Mouse (Mus musculus) liver, embryonic 14.5 days (tissue): ENCODE results near the gene Lgals8. TPM values are rescaled to one million over a fixed set of nuclear protein-coding genes. Genes with fewer than 3 reads are reported as not detected.

Source experiments
- ATAC-seq: fragments of 200-750 bp; cut with Nextera tagmentation; 2 replicates; pipeline ENCODE4 v1.8.0; 2017; ENCODE audit warnings: moderate number of reproducible peaks, mild to moderate bottlenecking, moderate library complexity; ENCODE audit not compliant: insufficient read depth
- DNase-seq, 3 experiments: peaks; one replicate each; pipeline ENCODE4 v3.0.0-alpha.2; 2012 to 2013; ENCODE audit warnings: low read depth in 3 of 3, low spot score in 3 of 3
- H3K27ac ChIP-seq: fragments of 300-500 bp; sonication (generic); 2 replicates; pipeline ENCODE4 v1.5.1; 2014; ENCODE audit warnings: moderate library complexity, mild to moderate bottlenecking, control low read depth, inconsistent platforms
- H3K27me3 ChIP-seq: fragments of 300-500 bp; sonication (generic); 2 replicates; pipeline ENCODE4 v1.6.1; 2014; ENCODE audit warnings: mild to moderate bottlenecking, low read length, moderate library complexity; ENCODE audit not compliant: control insufficient read depth, insufficient read depth
- H3K36me3 ChIP-seq: fragments of 300-500 bp; sonication (generic); replicated peaks from 2 replicates; pipeline ENCODE4 v1.6.1; 2014; ENCODE audit warnings: low read depth; ENCODE audit not compliant: control insufficient read depth, insufficient read depth
- H3K4me1 ChIP-seq, 2 experiments: fragments of 200-500 bp in 1 of 2; fragments of 300-500 bp in 1 of 2; sonication (generic) in 1 of 2; replicated peaks; 2 replicates each; pipeline ENCODE4 v1.6.1; 2012 to 2014; ENCODE audit warnings: antibody characterized with exemption in 1 of 2, inconsistent platforms in 1 of 2, low read length in 1 of 2; ENCODE audit not compliant: control insufficient read depth in 2 of 2, insufficient read depth in 2 of 2
- H3K4me2 ChIP-seq: fragments of 300-500 bp; sonication (generic); 2 replicates; pipeline ENCODE4 v1.6.1; 2014; ENCODE audit warnings: low read depth, mild to moderate bottlenecking, control low read depth, moderate library complexity
- H3K4me3 ChIP-seq, 2 experiments: fragments of 200-500 bp in 1 of 2; fragments of 300-500 bp in 1 of 2; sonication (generic) in 1 of 2; 2 replicates each; pipeline ENCODE4 v1.5.1; 2012 to 2014; ENCODE audit warnings: low read depth in 2 of 2, low read length in 2 of 2, mild to moderate bottlenecking in 2 of 2, control low read depth in 1 of 2, inconsistent platforms in 1 of 2, moderate library complexity in 1 of 2; ENCODE audit not compliant: insufficient read depth in 1 of 2
- H3K9ac ChIP-seq: fragments of 300-500 bp; sonication (generic); replicated peaks from 2 replicates; pipeline ENCODE4 v1.6.1; 2014; ENCODE audit warnings: mild to moderate bottlenecking, control low read depth, moderate library complexity
- H3K9me3 ChIP-seq: fragments of 300-500 bp; sonication (generic); 2 replicates; pipeline ENCODE4 v1.6.1; 2016; ENCODE audit warnings: low read length, mixed read lengths; ENCODE audit not compliant: control insufficient read depth
- CTCF ChIP-seq: IDR thresholded peaks from 2 replicates; pipeline ENCODE4 v1.5.1; 2016; ENCODE audit warnings: antibody characterized with exemption, low read depth, control low read depth
- EP300 ChIP-seq: IDR thresholded peaks from 2 replicates; pipeline ENCODE4 v1.6.1; 2016; ENCODE audit warnings: antibody characterized with exemption, low read depth
- WGBS: fragments of 180-500 bp; shearing (Covaris S2); extraction: QIAGEN DNeasy Blood & Tissue Kit; methylation state at CpG from one replicate; pipeline ENCODE4 v1.1.7; 2014; ENCODE audit not compliant: insufficient replicate concordance; 5-methylcytosine and 5-hydroxymethylcytosine counted together
- polyA plus RNA-seq, 2 experiments: library from polyadenylated mRNA; depleted of rRNA in 1 of 2; stranded (reverse) in 1 of 2; unstranded in 1 of 2; fragments of >200 nt; fragmentation: Nextera tagmentation in 1 of 2; extraction: Ambion mirVana in 1 of 2; gene quantifications; 2 replicates each; pipeline versions ENCODE4 v1.2.1 to v1.2.3; 2012 to 2014

Lgals8 gene
- polyA plus RNA-seq, 2 experiments: 12.7 TPM

DNA sequence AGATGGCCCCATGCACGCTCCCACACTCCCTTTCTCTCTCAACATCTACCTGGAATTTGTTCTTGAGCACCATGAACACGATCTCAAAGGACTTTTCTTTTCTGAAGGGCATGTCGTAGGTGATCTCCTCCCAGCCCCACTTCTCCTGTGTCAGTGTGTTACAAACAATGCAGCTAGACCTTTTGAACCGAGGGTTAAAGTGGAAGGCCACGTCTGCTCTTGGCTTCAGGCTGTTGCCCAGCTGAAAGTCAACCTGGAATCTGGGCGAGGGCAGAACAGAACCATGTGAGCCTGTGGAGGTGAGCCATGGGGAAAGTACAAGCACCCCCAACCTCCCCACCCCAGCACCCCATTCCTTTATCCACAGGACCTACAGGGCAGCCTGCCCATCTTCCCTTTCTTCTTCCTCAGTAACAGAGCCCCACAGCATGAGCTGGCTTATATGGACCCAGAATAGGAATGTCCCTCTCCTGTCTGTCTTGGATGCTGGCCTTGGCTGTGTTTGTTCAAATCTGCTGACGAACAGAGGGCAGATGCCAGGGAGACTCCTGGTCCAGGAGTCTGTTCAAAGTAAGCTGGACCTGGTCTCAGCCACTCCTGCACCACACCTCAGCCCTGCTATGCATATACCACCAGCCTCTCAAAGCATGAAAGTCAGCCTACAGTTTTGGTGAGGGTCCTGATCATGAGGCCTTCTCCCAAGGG lies 9.9 kb downstream of the Lgals8 start:
- H3K4me2 ChIP-seq: no peak overlapping the region
- H3K27ac ChIP-seq: no peak overlapping the region
- H3K9ac ChIP-seq: no peak overlapping the region
- H3K9me3 ChIP-seq: no peaks in the 10 kb centered on the region
- peaks cover 0 to under 1% of the 10 kb centered on the region in 2 experiments; a peak in 2 of 4 replicates for H3K4me1 ChIP-seq
- H3K27me3 ChIP-seq: no peaks in the 10 kb centered on the region
- peaks cover 2% of the 10 kb centered on the region; the same call in 1 of the 2 replicates for H3K36me3 ChIP-seq
- H3K4me3 ChIP-seq: no peak overlapping the region
- ATAC-seq: no peak
- no peak for TF ChIP-seq CTCF
- TF ChIP-seq EP300: no peak
- no peak for DNase-seq
- 72% methylated on average over 7 of the region's 7 CpGs for WGBS

DNA sequence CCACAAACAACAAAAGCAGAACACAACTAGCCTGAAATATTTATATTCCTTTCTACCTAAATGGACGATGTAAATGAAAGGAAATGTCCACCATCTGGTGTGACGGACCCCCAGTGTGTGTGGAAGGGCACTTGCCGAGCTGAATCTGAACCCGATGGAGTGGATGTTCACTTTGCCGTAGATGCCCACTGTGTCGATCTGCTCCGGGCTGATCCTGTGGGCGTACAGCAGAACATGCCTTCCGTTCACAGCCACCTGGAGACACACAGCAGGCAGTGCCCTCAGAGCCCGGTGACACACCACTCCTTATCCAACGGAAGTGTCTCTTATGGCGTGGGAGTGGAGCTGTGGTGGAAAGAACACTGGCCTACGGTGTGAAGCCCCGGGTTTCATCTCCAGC lies 11.6 kb downstream of the Lgals8 start:
- Histone ChIP-seq H3K27me3 (no peaks in the 10 kb centered on the region), H3K36me3 (peaks cover 2% of the 10 kb centered on the region; the same call in 1 of the 2 replicates), H3K9me3 (no peaks in the 10 kb centered on the region), H3K4me3 (no peak overlapping the region), H3K4me2 (no peak overlapping the region), H3K9ac (no peak overlapping the region), H3K4me1 (no peaks in the 10 kb centered on the region), H3K27ac (no peak overlapping the region)
- no peak for TF ChIP-seq EP300
- TF ChIP-seq CTCF: no peak
- DNase-seq (no peak), ATAC-seq (no peak)
- 81% methylated on average over 14 of the region's 14 CpGs for WGBS

DNA sequence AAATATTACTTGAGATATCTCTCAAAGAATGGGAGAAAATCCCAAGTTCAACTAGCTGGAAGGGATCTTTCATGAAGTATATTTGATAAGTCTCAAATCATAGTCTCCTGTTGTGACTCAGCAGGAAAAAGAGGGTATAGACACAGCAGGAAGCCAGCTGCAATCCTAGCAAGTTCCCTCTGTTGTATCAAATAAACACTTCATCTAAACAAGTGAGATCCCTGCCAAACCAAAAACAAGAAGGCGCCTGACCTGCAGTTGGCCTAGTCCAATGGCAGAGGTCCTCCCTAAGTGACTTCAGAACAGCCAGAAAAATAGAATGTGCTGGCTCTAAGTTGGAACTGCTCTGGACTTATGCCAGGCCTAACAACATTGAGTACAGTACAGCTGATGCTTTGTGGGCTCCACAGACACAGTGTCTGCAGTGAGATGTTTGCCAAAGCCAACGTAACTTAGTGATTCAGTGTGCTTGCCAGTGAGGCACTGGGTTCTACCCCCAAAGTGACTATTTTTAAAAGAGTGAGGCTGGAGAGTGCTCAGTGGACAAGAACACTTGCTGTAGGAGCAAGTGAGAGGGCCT lies 22.6 kb downstream of the Lgals8 start:
- H3K36me3 ChIP-seq: peaks cover 26% of the 10 kb centered on the region
- no peaks in the 10 kb centered on the region for H3K4me1 ChIP-seq
- H3K4me2 ChIP-seq: no peak overlapping the region
- no peaks in the 10 kb centered on the region for H3K27me3 ChIP-seq
- 67% methylated on average over 2 of the region's 2 CpGs for WGBS
- H3K4me3 ChIP-seq: no peak overlapping the region
- no peak for ATAC-seq
- H3K27ac ChIP-seq: no peak overlapping the region
- DNase-seq: no peak
- H3K9ac ChIP-seq: no peak overlapping the region
- H3K9me3 ChIP-seq: no peaks in the 10 kb centered on the region
- no peak for TF ChIP-seq EP300
- no peak for TF ChIP-seq CTCF

DNA sequence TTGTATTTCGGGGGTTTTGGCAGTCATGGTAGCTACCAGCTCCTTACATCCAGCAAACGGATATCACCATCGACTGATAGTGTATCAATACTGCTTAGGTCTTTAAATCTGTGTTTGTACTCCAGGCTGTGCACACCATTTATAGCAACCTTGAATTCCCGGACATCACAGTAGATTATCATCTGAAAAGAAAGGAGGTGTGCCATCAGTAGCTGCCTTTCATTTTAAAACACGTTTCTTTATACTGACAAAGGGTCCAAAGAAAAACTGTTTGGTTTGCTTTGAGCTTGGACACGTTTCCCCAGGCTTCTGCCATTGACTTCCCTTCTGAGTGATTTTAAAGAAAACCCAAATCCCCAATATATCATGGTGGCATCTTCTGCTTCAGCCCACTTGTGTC lies 23.9 kb downstream of the Lgals8 start:
- Histone ChIP-seq H3K4me3 (no peak overlapping the region), H3K36me3 (peaks cover 28% of the 10 kb centered on the region), H3K9me3 (no peaks in the 10 kb centered on the region), H3K27me3 (no peaks in the 10 kb centered on the region), H3K4me2 (no peak overlapping the region), H3K4me1 (no peaks in the 10 kb centered on the region), H3K27ac (no peak overlapping the region), H3K9ac (no peak overlapping the region)
- WGBS: 75% methylated on average over 6 of the region's 6 CpGs
- DNase-seq: no peak
- TF ChIP-seq CTCF (no peak), EP300 (no peak)
- no peak for ATAC-seq

DNA sequence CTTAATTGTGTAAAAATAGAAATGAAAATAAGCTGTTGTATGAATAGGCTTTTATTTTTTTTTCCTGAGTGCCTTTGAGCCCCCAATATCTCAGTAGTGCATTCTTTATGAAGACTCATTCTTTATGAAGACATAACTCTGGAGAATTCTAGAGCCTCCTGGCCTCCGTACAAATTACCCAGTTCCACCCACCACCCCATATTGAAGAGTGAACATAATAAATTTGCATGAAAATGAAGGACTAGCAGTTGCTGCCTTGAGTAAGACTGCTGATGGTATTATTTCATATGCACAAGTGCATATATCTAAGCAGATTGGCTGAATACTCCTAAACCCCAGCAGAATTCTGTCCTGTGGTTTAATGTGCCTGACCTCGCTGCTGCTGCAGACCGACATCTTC lies 25.2 kb downstream of the Lgals8 start:
- peaks cover 39% of the 10 kb centered on the region for H3K36me3 ChIP-seq

More for the DNA sequence above, 25.2 kb downstream of the Lgals8 start:
- Histone ChIP-seq H3K9me3 (no peaks in the 10 kb centered on the region), H3K27me3 (no peaks in the 10 kb centered on the region), H3K4me3 (no peak overlapping the region), H3K9ac (no peak overlapping the region), H3K4me2 (no peak overlapping the region), H3K27ac (no peak overlapping the region), H3K4me1 (no peaks in the 10 kb centered on the region)
- TF ChIP-seq CTCF: no peak
- TF ChIP-seq EP300: no peak
- ATAC-seq: no peak
- 89% methylated on average over 3 of the region's 3 CpGs for WGBS
- DNase-seq: no peak
